Mouse (Mus musculus) stomach, embryonic 15.5 days (tissue): ENCODE measurements around the gene Cass4. TPM values are rescaled to one million over a fixed set of nuclear protein-coding genes. Genes with fewer than 3 reads are reported as not detected.

Source experiments
- ATAC-seq: fragments of 200-750 bp; cut with Nextera tagmentation; 2 replicates; pipeline ENCODE4 v1.8.0; 2017; ENCODE audit warnings: low read depth, moderate number of reproducible peaks, moderate TSS enrichment; ENCODE audit not compliant: insufficient read depth, low FRiP score
- H3K27ac ChIP-seq: fragments of 300-500 bp; sonication (generic); 2 replicates; pipeline ENCODE4 v1.5.1; 2015; ENCODE audit warnings: mild to moderate bottlenecking, inconsistent platforms
- H3K27me3 ChIP-seq: fragments of 300-500 bp; sonication (generic); replicated peaks from 2 replicates; pipeline ENCODE4 v1.6.1; 2015; ENCODE audit warnings: inconsistent platforms
- H3K36me3 ChIP-seq: fragments of 300-500 bp; sonication (generic); 2 replicates; pipeline ENCODE4 v1.6.1; 2015; ENCODE audit warnings: inconsistent platforms
- H3K4me1 ChIP-seq: fragments of 300-500 bp; sonication (generic); 2 replicates; pipeline ENCODE4 v1.6.1; 2015; ENCODE audit warnings: inconsistent platforms
- H3K4me2 ChIP-seq: fragments of 300-500 bp; sonication (generic); 2 replicates; pipeline ENCODE4 v1.6.1; 2015; ENCODE audit warnings: mild to moderate bottlenecking, inconsistent platforms
- H3K4me3 ChIP-seq: fragments of 300-500 bp; sonication (generic); replicated peaks from 2 replicates; pipeline ENCODE4 v1.5.1; 2015; ENCODE audit warnings: inconsistent platforms
- H3K9ac ChIP-seq: fragments of 300-500 bp; sonication (generic); 2 replicates; pipeline ENCODE4 v1.6.1; 2015; ENCODE audit warnings: inconsistent platforms
- H3K9me3 ChIP-seq: fragments of 300-500 bp; sonication (generic); 2 replicates; pipeline ENCODE4 v1.6.1; 2016; ENCODE audit warnings: inconsistent platforms
- WGBS: fragments of 180-500 bp; shearing (Covaris S2); methylation state at CpG from one replicate; pipeline ENCODE4 v1.1.7; 2015; 5-methylcytosine and 5-hydroxymethylcytosine counted together
- polyA plus RNA-seq: library from polyadenylated mRNA; unstranded; fragments of >200 nt; fragmentation: Nextera tagmentation; extraction: Ambion mirVana; gene quantifications from 2 replicates; pipeline ENCODE4 v1.2.1, GENCODE M21; 2015

Cass4 gene
- polyA plus RNA-seq, 1 experiment from 2014 or later, result 0.22 TPM

DNA sequence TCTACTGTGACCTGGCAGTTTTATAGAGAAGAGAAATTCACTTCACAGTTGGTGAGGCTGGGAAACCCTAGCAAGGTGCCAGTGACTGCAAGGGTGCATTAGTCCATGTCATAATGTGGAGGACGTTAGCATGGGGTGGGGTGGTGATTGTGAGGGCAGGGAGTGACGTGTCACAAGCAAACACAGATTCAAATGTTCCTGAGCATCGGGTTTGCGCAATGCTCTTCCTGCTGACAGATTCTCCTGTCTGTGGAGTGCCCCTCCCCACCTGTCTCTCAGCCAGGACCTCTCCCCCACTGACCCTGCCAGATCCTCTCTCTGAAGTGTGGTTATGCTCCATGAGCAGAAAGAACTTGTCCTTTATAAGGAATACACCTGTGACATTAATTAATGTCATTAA lies 54.7 kb downstream of the Cass4 start:
- H3K4me1 ChIP-seq, result no peaks in the 10 kb centered on the region
- H3K27ac ChIP-seq, result no peak overlapping the region
- no peaks in the 10 kb centered on the region for H3K27me3 ChIP-seq
- H3K36me3 ChIP-seq, result peaks cover 57% of the 10 kb centered on the region
- H3K4me2 ChIP-seq, result no peak overlapping the region
- H3K4me3 ChIP-seq, result no peak overlapping the region
- no peak overlapping the region for H3K9ac ChIP-seq
- no peak for ATAC-seq
- no peaks in the 10 kb centered on the region for H3K9me3 ChIP-seq
- WGBS, result 77% methylated on average over 4 of the region's 4 CpGs

DNA sequence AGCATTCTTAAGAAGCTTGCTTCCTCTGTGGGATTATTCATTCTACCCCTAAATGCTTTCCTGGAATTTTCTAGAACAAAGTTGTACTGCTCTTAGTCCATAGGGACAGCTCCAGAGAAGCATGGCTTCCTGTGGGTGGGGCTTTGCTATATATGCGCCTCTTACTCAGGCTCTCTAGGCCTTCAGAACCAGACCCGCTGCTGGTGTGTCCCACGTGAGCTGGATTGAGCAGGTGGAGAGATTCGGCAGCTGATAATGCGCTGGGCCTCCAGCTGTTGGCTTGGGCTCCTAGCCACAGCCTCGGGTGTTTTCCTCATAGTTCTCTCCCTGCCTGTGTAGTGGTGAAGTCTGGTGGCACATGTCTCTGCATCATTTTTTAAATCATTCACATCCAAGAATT lies 57.0 kb downstream of the Cass4 start:
- no peak overlapping the region for H3K27ac ChIP-seq
- ATAC-seq, result no peak
- WGBS, result 87% methylated on average over 6 of the region's 6 CpGs
- no peaks in the 10 kb centered on the region for H3K4me1 ChIP-seq
- peaks cover 56% of the 10 kb centered on the region for H3K36me3 ChIP-seq
- no peaks in the 10 kb centered on the region for H3K27me3 ChIP-seq
- no peak overlapping the region for H3K4me3 ChIP-seq
- no peak overlapping the region for H3K9ac ChIP-seq
- H3K9me3 ChIP-seq, result no peaks in the 10 kb centered on the region
- no peak overlapping the region for H3K4me2 ChIP-seq

DNA sequence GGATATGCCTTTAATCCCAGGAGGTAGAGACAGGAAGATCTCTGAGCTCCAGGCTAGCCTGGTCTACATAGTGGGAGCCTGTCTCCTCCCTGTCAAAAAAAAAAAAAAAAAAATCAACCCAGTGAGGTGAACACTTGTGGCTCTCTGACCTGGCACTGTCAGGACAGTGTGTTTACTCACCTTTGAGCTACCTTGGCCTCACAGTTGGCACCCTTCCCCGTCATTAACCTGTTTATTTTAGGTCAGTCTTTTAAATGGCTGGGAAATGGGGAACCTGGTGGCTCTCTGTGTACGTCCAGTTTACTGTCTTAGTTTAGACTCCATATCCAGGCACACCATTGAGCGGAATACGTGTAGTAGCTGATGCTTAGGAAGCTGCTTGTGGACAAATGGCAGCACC lies 58.4 kb downstream of the Cass4 start:
- no peaks in the 10 kb centered on the region for H3K4me1 ChIP-seq
- 91% methylated on average over 4 of the region's 4 CpGs for WGBS
- no peak overlapping the region for H3K4me2 ChIP-seq
- no peaks in the 10 kb centered on the region for H3K27me3 ChIP-seq
- H3K36me3 ChIP-seq, result peaks cover 47% of the 10 kb centered on the region
- H3K27ac ChIP-seq, result no peak overlapping the region
- no peak for ATAC-seq
- H3K9me3 ChIP-seq, result no peaks in the 10 kb centered on the region
- H3K4me3 ChIP-seq, result no peak overlapping the region
- no peak overlapping the region for H3K9ac ChIP-seq

DNA sequence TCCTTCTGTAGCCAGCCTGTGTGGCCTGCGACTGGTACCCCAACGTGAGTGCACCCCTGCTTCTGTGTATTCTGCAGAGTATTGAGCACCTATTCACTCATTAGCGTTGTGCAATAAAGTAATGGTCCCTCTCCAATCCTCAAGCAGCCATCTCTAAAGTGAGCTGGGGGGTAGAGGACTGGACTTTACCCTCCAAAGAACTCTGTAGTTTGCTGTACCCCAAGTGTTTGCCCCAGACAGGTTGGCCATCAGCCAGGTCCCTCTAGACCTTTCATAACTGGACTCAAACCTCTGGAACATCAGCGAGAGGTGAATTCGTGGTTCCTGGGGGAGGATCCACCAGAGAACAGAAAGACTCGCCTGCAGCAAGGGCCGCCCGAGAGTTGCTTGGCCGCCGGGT lies 58.9 kb downstream of the Cass4 start:
- Histone ChIP-seq H3K9me3 (no peaks in the 10 kb centered on the region), H3K4me1 (no peaks in the 10 kb centered on the region), H3K27ac (no peak overlapping the region), H3K9ac (no peak overlapping the region), H3K4me2 (no peak overlapping the region), H3K27me3 (no peaks in the 10 kb centered on the region), H3K4me3 (no peak overlapping the region), H3K36me3 (peaks cover 43% of the 10 kb centered on the region)
- ATAC-seq, result no peak
- WGBS, result 92% methylated on average over 10 of the region's 10 CpGs

DNA sequence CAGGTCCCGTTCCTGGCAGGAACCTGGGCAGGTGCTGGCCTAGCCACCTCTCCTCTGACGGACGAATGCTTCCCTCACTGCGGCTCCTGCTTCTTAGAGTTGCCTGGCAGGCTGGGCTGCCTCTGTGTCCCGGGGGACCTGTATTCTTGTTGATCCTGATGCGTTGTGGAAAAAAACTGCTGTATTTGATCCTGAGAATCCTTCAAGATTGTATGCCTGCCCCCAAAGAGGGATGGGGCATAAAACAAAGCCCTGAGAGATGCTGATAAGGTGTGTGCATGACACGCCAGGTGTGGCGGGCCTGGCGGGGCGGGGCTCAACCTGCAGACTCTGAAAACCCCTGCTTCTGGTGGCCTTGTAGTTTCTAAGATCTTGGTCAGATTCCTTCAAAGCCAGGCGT lies 64.9 kb downstream of the Cass4 start, which contains the start of gene Gcnt7:
Gcnt7 (minus strand) TSS at position 101 of the 400 bp plus-strand sequence.
- no peak for ATAC-seq
- Histone ChIP-seq H3K9me3 (no peaks in the 10 kb centered on the region), H3K27me3 (no peaks in the 10 kb centered on the region), H3K9ac (no peak within 1 kb of the TSS), H3K36me3 (peaks cover 7% of the 10 kb centered on the region; the same call in 1 of the 2 replicates), H3K4me3 (no peak within 1 kb of the TSS), H3K27ac (no peak within 1 kb of the TSS), H3K4me1 (no peaks in the 10 kb centered on the region), H3K4me2 (no peak within 1 kb of the TSS)
- 64% methylated on average over 11 of the region's 11 CpGs for WGBS

DNA sequence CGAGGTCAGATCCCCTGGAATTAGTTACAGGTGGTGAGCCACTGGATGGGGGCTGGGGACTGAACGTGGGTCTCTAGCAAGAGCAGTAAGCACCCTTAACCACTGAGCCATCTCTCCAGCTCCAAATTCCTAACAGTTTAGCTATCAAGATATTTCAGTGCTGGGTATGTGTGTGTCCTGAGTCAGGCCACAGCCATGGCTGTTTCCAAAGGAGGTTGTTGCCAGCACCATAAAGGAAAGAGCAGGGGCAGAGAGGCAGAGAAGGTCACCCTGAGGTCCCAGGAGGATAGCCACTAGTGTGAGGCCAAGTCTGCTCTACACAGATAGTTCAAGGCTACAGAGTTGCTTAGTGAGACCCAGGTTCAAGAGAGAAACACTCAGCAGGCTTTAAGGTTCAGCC lies 67.1 kb downstream of the Cass4 start:
- Histone ChIP-seq H3K4me1 (no peaks in the 10 kb centered on the region), H3K27ac (no peak overlapping the region), H3K4me2 (no peak overlapping the region), H3K9ac (no peak overlapping the region), H3K27me3 (no peaks in the 10 kb centered on the region), H3K36me3 (peaks cover 18% of the 10 kb centered on the region; the same call in 1 of the 2 replicates), H3K4me3 (no peak overlapping the region), H3K9me3 (no peaks in the 10 kb centered on the region)
- 81% methylated on average over 2 of the region's 2 CpGs for WGBS
- no peak for ATAC-seq

DNA sequence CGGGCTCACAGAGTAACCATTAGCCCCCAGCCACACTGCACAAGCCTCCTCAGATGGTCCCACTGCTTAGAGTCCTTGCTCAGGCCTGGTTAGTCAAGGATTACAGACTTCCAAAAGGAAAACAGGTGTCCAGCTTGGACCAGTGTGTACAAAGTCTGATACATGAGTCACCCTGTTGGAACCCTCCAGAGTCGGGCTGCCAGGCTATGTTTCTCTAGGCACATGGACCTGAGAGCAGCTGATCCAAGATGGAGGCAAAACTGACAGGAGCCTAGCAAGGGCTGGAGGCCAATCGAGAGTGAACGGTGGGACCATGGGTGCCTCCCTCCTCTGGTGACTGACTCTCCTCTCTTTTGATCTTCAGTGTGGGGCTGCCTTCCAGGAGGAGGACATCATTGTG lies 69.2 kb downstream of the Cass4 start:
- WGBS, result 88% methylated on average over 4 of the region's 4 CpGs
- Histone ChIP-seq H3K9ac (no peak overlapping the region), H3K9me3 (no peaks in the 10 kb centered on the region), H3K27me3 (no peaks in the 10 kb centered on the region), H3K4me3 (no peak overlapping the region), H3K4me1 (no peaks in the 10 kb centered on the region), H3K4me2 (no peak overlapping the region), H3K27ac (no peak overlapping the region), H3K36me3 (peaks cover 26% of the 10 kb centered on the region)
- no peak for ATAC-seq

DNA sequence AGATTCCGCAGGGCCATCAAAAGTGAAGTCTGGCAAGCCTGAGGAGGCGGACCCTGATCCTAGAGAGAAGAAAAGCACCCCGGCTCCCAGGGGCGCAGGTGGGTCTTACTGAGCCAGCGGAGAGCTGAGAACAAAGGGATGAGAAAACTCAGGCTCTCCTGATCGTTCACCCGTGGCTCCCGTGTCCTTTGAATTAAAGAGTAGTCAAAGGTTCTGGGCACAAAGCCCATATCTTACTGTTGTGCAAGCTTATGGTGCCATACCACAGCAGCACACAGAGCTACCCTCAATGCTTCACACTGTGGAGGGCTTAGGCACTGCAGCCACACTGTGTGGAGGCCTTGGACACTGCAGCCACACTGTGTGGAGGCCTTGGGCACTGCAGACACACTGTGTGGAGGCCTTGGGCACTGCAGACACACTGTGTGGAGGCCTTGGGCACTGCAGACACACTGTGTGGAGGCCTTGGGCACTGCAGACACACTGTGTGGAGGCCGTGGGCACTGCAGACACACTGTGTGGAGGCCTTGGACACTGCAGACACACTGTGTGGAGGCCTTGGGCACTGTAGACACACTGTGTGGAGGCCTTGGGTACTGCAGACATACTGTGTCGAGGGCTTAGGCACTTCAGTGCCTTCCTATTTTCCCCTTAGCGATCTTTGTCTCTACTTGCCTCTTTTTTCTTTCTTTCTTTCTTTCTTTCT lies 73.0 kb downstream of the Cass4 start:
- WGBS, result 95% methylated on average over 11 of the region's 11 CpGs
- Histone ChIP-seq H3K36me3 (peaks cover 40% of the 10 kb centered on the region), H3K4me2 (no peak overlapping the region), H3K9me3 (no peaks in the 10 kb centered on the region), H3K27ac (no peak overlapping the region), H3K4me3 (no peak overlapping the region), H3K27me3 (no peaks in the 10 kb centered on the region), H3K4me1 (no peaks in the 10 kb centered on the region), H3K9ac (no peak overlapping the region)
- no peak for ATAC-seq

DNA sequence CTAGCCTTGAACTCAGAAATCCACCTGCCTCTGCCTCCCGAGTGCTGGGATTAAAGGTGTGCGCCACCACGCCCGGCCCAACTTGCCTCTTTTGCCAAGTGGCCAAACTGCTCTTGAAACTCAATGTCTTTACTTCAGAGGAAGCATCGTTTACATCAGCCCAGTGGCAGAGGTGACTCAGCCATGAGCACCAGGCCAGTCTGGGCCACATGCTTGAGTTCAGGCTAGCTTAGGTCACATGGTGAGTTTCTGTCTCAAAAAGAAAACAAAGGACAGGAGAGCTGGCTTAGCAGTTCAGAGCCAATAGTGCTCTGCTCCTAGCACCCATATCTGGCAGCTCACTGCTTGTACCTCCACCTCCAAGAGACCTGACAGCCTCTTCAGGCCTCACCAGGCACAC lies 73.6 kb downstream of the Cass4 start:
- H3K27me3 ChIP-seq, result no peaks in the 10 kb centered on the region
- no peaks in the 10 kb centered on the region for H3K9me3 ChIP-seq
- WGBS, result 89% methylated on average over 5 of the region's 5 CpGs
- H3K4me1 ChIP-seq, result no peaks in the 10 kb centered on the region
- no peak overlapping the region for H3K4me2 ChIP-seq
- H3K9ac ChIP-seq, result no peak overlapping the region
- peaks cover 40% of the 10 kb centered on the region for H3K36me3 ChIP-seq
- H3K27ac ChIP-seq, result no peak overlapping the region
- H3K4me3 ChIP-seq, result no peak overlapping the region
- no peak for ATAC-seq

DNA sequence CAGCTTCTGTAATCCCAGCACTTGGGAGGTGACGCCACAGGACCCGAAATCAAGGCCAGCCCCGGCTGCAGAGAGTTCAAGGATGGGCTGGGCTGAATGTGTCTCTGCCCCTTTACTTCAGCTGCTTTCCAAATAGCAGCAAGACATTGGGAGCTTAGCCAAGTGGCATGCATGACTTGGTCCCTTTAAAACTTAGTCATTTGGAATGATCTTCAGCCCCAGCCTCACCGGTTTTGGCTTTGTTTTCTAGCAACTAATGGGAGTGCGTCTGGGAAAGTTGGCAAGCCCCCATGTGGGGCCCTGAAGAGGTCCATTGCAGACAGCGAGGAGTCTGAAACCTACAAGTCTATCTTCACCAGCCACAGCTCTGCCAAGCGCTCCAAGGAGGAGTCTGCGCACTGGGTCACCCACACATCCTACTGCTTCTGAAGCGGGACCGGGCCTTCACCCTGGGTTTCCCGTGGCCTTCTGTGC lies 74.8 kb downstream of the Cass4 start:
- WGBS, result 83% methylated on average over 11 of the region's 11 CpGs
- no peak overlapping the region for H3K4me2 ChIP-seq
- no peaks in the 10 kb centered on the region for H3K4me1 ChIP-seq
- H3K4me3 ChIP-seq, result no peak overlapping the region
- no peaks in the 10 kb centered on the region for H3K27me3 ChIP-seq
- H3K36me3 ChIP-seq, result peaks cover 40% of the 10 kb centered on the region
- ATAC-seq, result no peak
- H3K9me3 ChIP-seq, result no peaks in the 10 kb centered on the region
- H3K27ac ChIP-seq, result no peak overlapping the region
- H3K9ac ChIP-seq, result no peak overlapping the region

DNA sequence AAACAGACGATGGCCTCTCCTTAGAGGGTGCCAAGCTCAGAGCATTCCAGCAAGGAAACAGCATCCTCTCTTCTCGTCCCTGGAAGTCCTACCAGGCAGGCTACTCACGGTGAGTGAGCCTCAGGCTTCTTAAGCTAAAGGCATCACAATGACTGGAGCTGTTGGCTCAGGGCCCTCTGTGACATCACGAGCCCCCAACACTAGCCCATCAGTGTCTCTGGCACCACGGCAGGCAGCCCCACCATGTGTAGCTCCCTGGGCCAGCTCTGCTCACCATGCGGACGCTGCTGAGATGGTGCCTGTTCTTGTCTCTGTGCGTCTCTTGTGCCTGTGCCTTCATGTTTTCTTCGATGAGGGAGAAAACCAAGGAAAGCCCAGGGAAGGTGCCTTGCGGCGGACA lies 78.7 kb downstream of the Cass4 start, which contains the start of gene Fam209:
Fam209 (plus strand) TSS at position 203 of the 400 bp plus-strand sequence.
- H3K27ac ChIP-seq, result no peak within 1 kb of the TSS
- 88% methylated on average over 11 of the region's 11 CpGs for WGBS
- peaks cover 15% of the 10 kb centered on the region for H3K36me3 ChIP-seq
- no peaks in the 10 kb centered on the region for H3K27me3 ChIP-seq
- no peaks in the 10 kb centered on the region for H3K4me1 ChIP-seq
- H3K9me3 ChIP-seq, result no peaks in the 10 kb centered on the region
- no peak within 1 kb of the TSS for H3K9ac ChIP-seq
- no peak within 1 kb of the TSS for H3K4me2 ChIP-seq
- ATAC-seq, result no peak
- H3K4me3 ChIP-seq, result no peak within 1 kb of the TSS

DNA sequence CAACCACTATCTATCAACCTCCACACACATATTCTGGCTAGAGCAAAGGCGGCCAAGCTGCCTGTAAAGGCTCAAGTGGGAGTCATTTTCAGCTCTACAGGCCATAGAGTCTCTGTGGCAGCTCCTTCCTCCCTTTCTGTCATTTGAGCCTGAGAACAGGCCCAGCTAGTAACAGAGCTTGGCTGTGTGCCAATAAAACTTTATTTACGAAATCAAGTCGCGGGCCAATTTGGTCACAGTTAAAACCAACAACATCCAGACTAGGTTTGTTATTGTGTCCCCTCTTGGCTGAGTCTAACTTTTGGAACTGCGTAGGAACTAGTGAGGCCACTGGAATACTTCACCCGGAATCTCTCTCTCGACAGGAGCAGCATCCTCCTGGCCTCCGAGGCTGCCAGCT lies 80.0 kb downstream of the Cass4 start:
- no peaks in the 10 kb centered on the region for H3K4me1 ChIP-seq
- H3K4me3 ChIP-seq, result no peak overlapping the region
- no peak for ATAC-seq
- H3K27me3 ChIP-seq, result no peaks in the 10 kb centered on the region
- no peak overlapping the region for H3K9ac ChIP-seq
- 42% methylated on average over 8 of the region's 8 CpGs for WGBS
- no peak overlapping the region for H3K27ac ChIP-seq
- peaks cover 14% of the 10 kb centered on the region for H3K36me3 ChIP-seq
- H3K4me2 ChIP-seq, result no peak overlapping the region
- no peaks in the 10 kb centered on the region for H3K9me3 ChIP-seq
